Mouse (Mus musculus): ENCODE data around the gene Pml.

The Pml gene

DNA sequence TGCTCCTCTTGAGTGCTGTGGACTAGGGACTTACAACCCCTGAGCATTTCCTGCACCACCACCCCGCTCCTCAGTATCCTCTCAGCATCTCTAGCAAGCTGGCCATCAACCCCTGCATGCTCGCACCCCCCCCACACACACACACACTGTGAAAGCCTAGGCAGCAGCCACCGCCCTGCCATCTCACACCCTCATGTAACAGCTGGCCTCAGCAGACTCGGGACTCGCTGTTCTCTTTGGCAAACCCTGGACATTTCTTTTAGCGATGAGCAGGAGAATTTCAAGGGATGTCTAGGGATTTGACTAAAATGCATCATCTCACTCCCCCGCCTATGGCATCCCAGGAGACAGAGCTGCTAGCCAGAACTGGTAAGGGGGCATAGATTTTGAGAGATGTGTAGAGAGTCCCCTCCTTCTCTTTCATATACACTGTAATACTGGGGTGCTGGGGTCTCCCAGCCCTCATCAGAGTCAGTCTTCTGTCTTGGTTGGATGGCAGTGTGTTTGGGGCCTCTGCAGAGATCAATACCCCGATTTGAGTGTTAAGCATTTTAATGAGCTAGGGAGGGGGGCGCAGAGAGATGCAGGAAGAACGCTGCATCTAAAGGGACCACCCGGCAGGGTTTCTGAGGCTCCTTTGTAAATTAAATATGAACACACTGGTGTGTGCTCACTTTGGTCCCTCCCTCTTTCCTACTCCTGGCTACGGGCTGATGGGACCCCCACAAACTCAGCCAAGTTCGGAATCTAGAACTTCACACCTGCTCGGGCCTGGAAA, 46.7 kb downstream of the Pml start:
- DNase-seq (ENCODE audit: low read depth, low spot score), result no peak

GRCm38 (mm10) chr9:58201861-58202549, 47.6 kb downstream of the Pml start:
- DNase-seq (ENCODE audit: low read depth, low spot score), result no peak

GRCm38 (mm10) chr9:58201091-58201842, 48.3 kb downstream of the Pml start:
- no peak for DNase-seq (ENCODE audit: low read depth, low spot score)

DNA sequence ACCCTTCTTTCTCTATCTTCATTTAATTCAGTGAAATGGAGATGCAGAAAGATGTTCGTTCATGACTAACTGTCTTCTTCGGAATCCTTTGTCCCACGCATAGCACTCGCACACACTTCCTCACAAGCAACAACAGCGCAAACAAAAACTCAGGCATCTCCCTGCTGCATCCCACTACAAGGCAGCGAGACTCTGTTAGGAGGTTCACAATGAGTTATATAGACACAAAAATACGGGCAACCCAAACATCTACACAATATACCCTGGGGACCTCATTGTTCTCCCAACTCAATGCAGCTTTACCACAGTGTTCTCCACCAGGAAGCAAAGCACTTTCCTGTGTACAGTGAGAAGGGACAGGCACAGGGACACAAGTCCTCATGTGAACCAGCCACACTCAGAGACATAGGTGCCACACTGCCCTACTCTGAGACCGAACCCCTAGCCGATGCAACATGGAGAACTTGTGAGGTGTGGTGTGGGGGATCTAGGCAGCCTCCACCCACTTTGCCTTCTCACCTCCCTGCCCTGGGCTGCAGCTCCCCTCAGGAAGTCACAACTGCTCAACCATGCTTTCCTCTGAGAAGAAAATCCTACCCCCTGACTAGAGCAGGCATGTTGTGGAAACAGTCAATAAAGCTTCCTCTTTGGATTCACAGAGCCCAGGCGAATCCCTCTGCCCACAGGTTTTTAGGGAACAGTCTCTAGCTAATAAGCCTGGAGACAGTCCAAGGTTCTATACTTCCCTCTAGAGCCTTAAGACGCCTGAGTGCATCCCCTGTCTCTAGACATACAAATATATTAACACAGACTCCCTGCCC, 49.1 kb downstream of the Pml start:
- DNase-seq (ENCODE audit: low read depth, low spot score), result no peak

DNA sequence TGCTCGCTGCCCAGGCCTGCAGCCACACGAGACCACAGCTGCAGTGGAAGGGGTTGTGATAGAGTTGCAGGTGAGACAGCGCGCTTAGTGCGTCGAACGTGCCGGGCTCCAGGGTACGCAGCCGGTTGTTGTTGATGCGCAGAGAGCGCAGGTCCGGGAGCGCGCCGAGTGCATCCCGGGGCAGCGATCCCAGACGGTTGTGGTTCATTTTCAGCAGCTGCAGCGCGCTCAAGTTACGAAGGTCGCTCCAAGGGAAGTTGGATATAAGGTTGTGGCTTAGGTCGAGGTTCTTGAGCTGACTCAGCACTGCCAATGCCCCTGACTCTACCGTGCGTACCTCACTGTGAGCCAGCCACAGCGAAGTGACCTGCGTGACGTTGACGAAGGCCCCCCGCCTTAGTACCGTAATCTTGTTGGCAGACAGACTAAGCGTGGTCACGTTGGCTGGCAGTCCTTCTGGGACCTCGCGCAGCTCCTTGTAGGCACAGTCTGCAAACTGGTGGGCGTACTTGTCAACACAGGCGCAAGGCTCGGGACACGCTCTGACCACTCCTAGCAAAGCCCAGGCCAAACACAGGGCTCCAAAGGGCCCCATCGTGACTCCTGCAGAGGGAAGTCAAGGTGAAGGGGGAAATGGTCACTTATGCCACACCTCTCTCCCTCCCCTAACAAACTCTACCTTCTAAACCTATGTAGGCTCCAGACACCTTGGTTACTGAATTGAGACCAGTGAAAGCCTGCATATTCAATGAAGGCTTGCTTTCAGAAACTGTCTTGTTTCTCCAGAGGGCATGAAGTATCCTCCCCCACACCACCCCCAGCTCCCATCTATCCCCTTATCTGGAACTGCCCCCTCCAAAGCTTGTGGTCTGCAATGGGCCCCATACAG, 50.0 kb downstream of the Pml start:
- no peak for DNase-seq (ENCODE audit: low read depth, low spot score)

DNA sequence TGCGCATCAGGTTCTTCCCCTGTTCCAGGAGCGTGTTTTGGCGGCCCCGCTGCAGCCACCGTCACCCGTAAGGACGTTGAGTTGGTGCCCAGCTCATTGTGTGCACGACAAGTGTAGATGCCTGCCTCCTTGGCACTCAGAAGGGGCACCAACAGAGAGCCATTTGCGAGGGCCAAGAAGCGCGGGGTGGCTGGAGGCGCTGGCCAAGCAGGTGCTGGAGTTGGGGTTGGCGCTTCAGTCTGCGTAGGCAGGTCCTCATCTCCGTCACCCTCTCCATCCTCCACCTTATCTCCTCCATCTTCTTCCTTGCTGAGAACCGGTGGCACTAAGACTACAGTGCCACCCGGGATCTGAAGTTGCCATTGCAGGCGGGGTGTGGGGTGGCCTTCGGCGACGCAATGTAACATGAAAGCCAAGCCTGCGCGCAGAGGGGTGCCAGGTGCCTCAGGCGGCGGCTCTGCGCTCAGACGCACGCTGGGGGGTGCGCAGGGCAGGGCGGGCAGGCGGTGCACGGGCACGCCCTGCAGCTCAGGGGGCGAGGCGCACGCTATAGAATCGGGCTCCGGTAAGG, 50.7 kb downstream of the Pml start:
- no peak for DNase-seq (ENCODE audit: low read depth, low spot score)

- DNase-seq (ENCODE audit: low read depth, low spot score), result no peak
These were observed 51.5 kb downstream of the Pml start for GRCm38 (mm10) chr9:58197781-58198701.

DNA sequence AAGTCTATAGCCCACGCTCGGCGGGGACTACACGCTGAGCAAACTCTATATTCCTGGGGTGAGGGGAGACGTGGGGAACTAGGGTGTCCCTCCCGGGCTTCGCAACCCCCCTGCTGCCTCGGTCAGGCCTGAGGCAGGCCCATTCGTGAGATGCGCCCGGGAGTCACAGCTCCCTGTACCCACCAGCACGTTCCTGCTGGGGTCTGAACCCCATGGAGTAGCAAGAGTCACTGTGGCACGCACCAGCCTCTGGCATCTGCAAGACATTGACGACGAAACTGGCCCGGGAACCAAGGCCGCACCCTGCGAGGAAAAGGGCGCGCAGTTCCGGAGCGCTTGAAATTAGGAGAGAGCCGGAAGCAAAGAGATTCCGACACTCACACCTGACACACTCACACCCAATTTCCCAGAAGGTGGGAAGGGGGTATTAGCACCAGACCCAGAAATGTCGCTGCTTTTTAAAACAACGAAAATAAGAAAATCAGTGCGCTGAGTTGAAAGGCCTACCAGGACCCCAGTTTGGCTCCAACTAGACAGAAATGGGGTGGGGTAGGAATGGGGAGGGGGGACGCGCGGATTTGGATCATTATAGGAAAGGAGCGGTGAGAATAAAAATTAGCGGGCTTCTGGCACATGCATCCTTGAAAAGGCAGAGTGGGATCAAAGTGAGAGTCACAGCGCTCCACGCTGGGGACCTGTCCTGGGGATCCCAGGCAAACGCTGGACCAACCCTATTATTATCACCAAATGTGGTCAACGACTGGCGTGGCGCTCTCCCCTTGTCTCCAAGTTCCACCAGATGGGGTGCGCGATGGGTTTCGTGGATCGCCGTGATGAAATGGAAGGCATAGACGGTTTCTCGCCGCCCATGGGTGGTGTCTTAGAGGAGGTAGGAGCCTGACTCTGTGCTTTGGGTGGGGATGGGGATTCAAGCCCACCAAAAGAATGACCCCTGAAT, 52.7 kb downstream of the Pml start:
- no peak for DNase-seq (ENCODE audit: low read depth, low spot score)

- DNase-seq (ENCODE audit: low read depth, low spot score), result no peak
These were observed 53.4 kb downstream of the Pml start for GRCm38 (mm10) chr9:58196141-58196540.

DNA sequence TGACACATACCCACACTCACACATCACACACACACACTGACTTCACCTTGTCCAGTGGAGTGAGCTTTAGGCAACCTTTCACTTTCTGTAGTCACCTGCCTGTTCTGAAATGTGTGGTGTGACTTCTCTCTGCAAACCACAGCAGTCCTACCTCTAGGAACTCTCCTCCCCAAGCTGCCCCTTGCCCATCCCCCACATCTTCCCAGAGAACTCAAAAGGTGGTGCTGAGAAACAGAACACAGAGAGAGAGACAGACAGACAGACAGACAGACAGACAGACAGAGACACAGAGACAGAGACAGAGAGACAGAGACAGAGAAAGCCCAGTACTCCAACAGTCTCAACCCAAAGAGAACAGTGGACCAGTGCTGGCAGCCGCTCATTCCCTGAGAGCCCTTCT, 53.9 kb downstream of the Pml start:
- no peak for DNase-seq (ENCODE audit: low read depth, low spot score)

DNA sequence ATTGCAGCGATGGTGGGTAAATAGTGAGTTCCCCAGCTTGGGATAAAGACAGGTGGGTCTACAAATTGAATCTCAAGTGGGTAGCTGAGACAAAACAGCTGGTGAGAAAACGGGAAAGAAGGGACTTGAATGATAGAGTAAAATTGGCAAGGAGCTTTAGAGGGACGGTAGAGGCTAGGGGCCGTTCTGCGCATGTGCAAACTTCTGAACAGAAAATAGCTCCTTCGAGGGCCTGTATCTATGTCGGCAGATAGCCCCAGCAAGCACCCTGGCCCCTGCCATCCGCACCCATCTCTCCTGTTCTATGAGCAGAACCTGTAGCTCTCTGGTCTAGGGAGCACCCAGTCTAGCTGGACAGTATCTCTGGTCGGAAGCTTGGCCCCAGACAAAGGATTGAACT, 55.4 kb downstream of the Pml start:
- no peak for DNase-seq (ENCODE audit: low read depth, low spot score)

DNA sequence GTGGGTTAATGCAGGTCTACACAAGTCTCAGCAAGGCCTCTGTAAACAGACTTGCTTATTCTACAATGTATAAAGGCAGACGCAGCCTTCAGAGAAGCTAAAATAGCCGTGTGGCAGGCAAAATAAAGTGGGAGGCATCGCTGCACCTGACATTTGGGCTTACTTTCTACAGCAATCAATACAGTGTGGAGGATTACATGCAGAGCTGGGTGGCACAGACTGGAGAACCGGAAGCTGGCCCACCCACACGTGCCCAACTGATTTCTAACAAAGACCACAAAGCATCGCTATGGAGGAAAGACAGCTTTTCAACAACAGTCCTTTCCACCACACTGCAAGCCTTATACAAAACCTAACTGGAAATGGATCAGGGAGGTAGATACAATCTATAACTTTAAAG, 65.1 kb downstream of the Pml start:
- no peak for DNase-seq (ENCODE audit: low read depth, low spot score)

- no peak for DNase-seq (ENCODE audit: low read depth, low spot score)
These were observed 70.2 kb downstream of the Pml start for GRCm38 (mm10) chr9:58179390-58179789.

- no peak for DNase-seq (ENCODE audit: low read depth, low spot score)
These were observed 72.4 kb downstream of the Pml start for GRCm38 (mm10) chr9:58177165-58177564.

- DNase-seq (ENCODE audit: low read depth, low spot score), result peak; percentile 47
These were observed 73.7 kb downstream of the Pml start for GRCm38 (mm10) chr9:58175745-58176487.

DNA sequence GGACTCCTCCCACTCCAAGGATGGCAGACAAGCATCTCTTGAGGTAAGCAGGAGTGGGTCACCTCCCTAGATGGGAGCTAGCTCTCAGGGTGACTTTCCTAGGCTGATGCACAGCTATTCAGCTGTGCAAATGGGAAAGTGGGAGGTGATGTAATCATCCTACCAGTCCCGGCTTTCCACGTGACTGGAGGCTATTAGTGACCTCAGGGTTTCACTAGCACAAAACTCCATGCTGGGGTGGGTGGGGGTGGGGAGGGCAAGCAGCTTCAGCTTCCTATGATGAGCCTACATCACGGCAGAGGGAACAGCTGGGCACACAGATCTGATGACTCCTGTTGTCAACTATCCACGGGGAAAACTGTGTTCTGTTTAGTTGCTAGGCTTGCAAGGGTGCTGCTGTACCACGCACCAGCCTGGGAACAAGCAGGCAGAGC, 74.8 kb downstream of the Pml start:
- peak; percentile 19 for DNase-seq (ENCODE audit: low read depth, low spot score)

- DNase-seq (ENCODE audit: low read depth, low spot score), result no peak
These were observed 76.7 kb downstream of the Pml start for GRCm38 (mm10) chr9:58172863-58173262.

All from 3T3-L1 (cell line).